Mouse (Mus musculus) forebrain, embryonic 11.5 days (tissue): ENCODE results near the gene Slc17a1. TPM values are rescaled to one million over a fixed set of nuclear protein-coding genes. Genes with fewer than 3 reads are reported as not detected.

Source experiments
- ATAC-seq: fragments of 200-750 bp; cut with Nextera tagmentation; replicated peaks from 2 replicates; pipeline ENCODE4 v1.8.0; 2017; ENCODE audit warnings: moderate TSS enrichment; ENCODE audit not compliant: low FRiP score
- DNase-seq: peaks from one replicate; pipeline ENCODE4 v3.0.0-alpha.2; 2017; ENCODE audit warnings: low spot score
- H3K27ac ChIP-seq: fragments of 300-500 bp; sonication (generic); 2 replicates; pipeline ENCODE4 v1.5.1; 2014; ENCODE audit warnings: low read depth, low read length
- H3K27me3 ChIP-seq: fragments of 300-500 bp; sonication (generic); 2 replicates; pipeline ENCODE4 v1.6.1; 2014; ENCODE audit warnings: mild to moderate bottlenecking, low read length, mixed read lengths; ENCODE audit not compliant: control insufficient read depth, insufficient read depth
- H3K36me3 ChIP-seq: fragments of 300-500 bp; sonication (generic); 2 replicates; pipeline ENCODE4 v1.6.1; 2014; ENCODE audit warnings: mild to moderate bottlenecking, low read length, moderate library complexity, mixed read lengths; ENCODE audit not compliant: control insufficient read depth, insufficient read depth
- H3K4me1 ChIP-seq: fragments of 300-500 bp; sonication (generic); replicated peaks from 2 replicates; pipeline ENCODE4 v1.6.1; 2014; ENCODE audit warnings: low read length, mixed read lengths; ENCODE audit not compliant: control insufficient read depth, insufficient read depth
- H3K4me2 ChIP-seq: fragments of 300-500 bp; sonication (generic); 2 replicates; pipeline ENCODE4 v1.6.1; 2014; ENCODE audit warnings: low read depth, mild to moderate bottlenecking, low read length, moderate library complexity, mixed read lengths; ENCODE audit not compliant: severe bottlenecking
- H3K4me3 ChIP-seq: fragments of 300-500 bp; sonication (generic); 2 replicates; pipeline ENCODE4 v1.5.1; 2014; ENCODE audit warnings: low read depth, low read length
- H3K9ac ChIP-seq: fragments of 300-500 bp; sonication (generic); 2 replicates; pipeline ENCODE4 v1.6.1; 2014; ENCODE audit warnings: low read length
- H3K9me3 ChIP-seq: fragments of 300-500 bp; sonication (generic); 2 replicates; pipeline ENCODE4 v1.6.1; 2016; ENCODE audit warnings: low read length, mixed read lengths; ENCODE audit not compliant: control insufficient read depth
- WGBS: fragments of 180-500 bp; shearing (Covaris S2); extraction: QIAGEN DNeasy Blood & Tissue Kit; methylation state at CpG from one replicate; pipeline ENCODE4 v1.1.7; 2014; 5-methylcytosine and 5-hydroxymethylcytosine counted together
- polyA plus RNA-seq: library from polyadenylated mRNA; unstranded; fragments of >200 nt; fragmentation: Nextera tagmentation; extraction: Ambion mirVana; gene quantifications from 2 replicates; pipeline ENCODE4 v1.2.1, GENCODE M21; 2014

Slc17a1 gene
- polyA plus RNA-seq, 1 experiment from 2014 or later = not detected

- H3K27ac ChIP-seq = no peak overlapping the region
- H3K36me3 ChIP-seq = no peaks in the 10 kb centered on the region
- H3K4me1 ChIP-seq = no peaks in the 10 kb centered on the region
- DNase-seq = no peak
- H3K4me3 ChIP-seq = no peak overlapping the region
- H3K9ac ChIP-seq = no peak overlapping the region
- H3K27me3 ChIP-seq = no peaks in the 10 kb centered on the region
- H3K4me2 ChIP-seq = no peak overlapping the region
- 78% methylated on average over 2 of the region's 2 CpGs for WGBS
- ATAC-seq = no peak
- H3K9me3 ChIP-seq = no peaks in the 10 kb centered on the region
These were observed 18.3 kb upstream of the Slc17a1 start for GRCm38 (mm10) chr13:23849299-23849698.

DNA sequence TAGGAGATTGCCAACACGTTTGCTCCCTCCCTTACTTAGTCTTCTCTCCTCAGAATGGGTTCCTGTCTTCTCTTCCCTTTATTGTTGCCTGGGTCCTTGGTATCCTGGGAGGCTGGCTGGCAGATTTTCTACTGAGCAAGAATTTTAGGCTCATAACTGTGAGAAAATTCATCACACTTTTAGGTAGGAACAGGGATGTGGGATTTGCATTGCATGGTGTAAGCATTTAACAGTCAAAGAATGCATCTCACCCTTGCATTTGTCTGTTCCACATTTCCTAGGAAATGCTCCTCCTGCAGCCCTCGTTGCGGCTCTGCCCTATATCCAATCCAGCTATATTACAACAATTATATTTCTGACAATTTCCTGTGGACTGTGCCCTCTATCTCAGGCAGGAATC, 11.1 kb upstream of the Slc17a1 start:
- WGBS = 78% methylated on average over 3 of the region's 3 CpGs
- Histone ChIP-seq H3K4me2 (no peak overlapping the region), H3K4me1 (no peaks in the 10 kb centered on the region), H3K36me3 (no peaks in the 10 kb centered on the region), H3K9ac (no peak overlapping the region), H3K4me3 (no peak overlapping the region), H3K27ac (no peak overlapping the region), H3K27me3 (no peaks in the 10 kb centered on the region), H3K9me3 (no peaks in the 10 kb centered on the region)
- DNase-seq = no peak
- ATAC-seq = no peak

GRCm38 (mm10) chr13:23861815-23862214, 5.7 kb upstream of the Slc17a1 start:
- H3K9ac ChIP-seq = no peak overlapping the region
- H3K9me3 ChIP-seq = no peaks in the 10 kb centered on the region
- no peak for DNase-seq
- H3K4me2 ChIP-seq = no peak overlapping the region
- ATAC-seq = no peak
- H3K4me3 ChIP-seq = no peak overlapping the region
- no peaks in the 10 kb centered on the region for H3K27me3 ChIP-seq
- no peak overlapping the region for H3K27ac ChIP-seq
- no peaks in the 10 kb centered on the region for H3K4me1 ChIP-seq
- no peaks in the 10 kb centered on the region for H3K36me3 ChIP-seq

GRCm38 (mm10) chr13:23864711-23865110, 2.8 kb upstream of the Slc17a1 start:
- H3K36me3 ChIP-seq = no peaks in the 10 kb centered on the region
- H3K9me3 ChIP-seq = no peaks in the 10 kb centered on the region
- no peak overlapping the region for H3K9ac ChIP-seq
- DNase-seq (no peak), ATAC-seq (no peak)
- 91% methylated on average over 9 of the region's 9 CpGs for WGBS
- no peak overlapping the region for H3K4me3 ChIP-seq
- H3K4me1 ChIP-seq = no peaks in the 10 kb centered on the region
- H3K27ac ChIP-seq = no peak overlapping the region
- no peak overlapping the region for H3K4me2 ChIP-seq
- no peaks in the 10 kb centered on the region for H3K27me3 ChIP-seq

DNA sequence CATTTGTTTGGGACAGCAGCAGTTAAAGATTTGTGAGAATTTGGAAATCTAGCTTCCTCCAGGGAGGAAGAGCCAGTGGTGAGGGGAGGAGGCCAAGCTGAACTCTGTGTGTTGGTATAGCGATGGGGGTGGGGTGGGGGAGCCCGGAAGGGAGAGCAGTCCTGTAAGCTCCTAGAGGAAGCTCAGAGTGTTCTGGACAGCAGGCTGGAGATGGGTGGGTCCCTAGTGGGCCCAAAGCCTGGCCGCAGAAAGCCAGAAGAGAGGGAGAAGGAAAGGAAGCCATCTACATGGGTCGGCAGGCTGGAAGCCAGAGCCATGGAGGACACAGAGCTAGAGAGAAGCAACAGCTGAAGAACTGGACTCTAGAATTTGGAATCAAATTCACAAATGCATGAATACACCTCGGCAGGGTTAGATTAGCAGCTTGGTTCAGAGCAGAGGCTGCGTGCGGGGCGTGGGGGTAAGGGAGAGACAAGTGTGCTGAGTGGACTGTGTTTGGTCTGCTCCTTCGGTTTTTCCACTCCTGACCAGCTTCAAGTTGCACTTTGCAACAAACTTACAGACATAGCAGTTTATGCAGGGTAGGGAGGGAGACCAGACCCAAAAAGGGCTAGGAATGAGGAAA, 1.4 kb upstream of the Slc17a1 start:
- DNase-seq = no peak
- Histone ChIP-seq H3K9me3 (no peaks in the 10 kb centered on the region), H3K36me3 (no peaks in the 10 kb centered on the region), H3K4me1 (no peaks in the 10 kb centered on the region), H3K27ac (no peak overlapping the region), H3K9ac (no peak overlapping the region), H3K27me3 (no peaks in the 10 kb centered on the region), H3K4me3 (no peak overlapping the region), H3K4me2 (no peak overlapping the region)
- no peak for ATAC-seq
- WGBS = 85% methylated on average over 9 of the region's 9 CpGs

- Histone ChIP-seq H3K4me2 (no peak overlapping the region), H3K36me3 (no peaks in the 10 kb centered on the region), H3K27ac (no peak overlapping the region), H3K4me1 (no peaks in the 10 kb centered on the region), H3K9ac (no peak overlapping the region), H3K27me3 (no peaks in the 10 kb centered on the region), H3K9me3 (no peaks in the 10 kb centered on the region), H3K4me3 (no peak overlapping the region)
- DNase-seq (no peak), ATAC-seq (no peak)
- 90% methylated on average over 6 of the region's 6 CpGs for WGBS
These were observed 550 bp upstream of the Slc17a1 start for GRCm38 (mm10) chr13:23867000-23867399.

DNA sequence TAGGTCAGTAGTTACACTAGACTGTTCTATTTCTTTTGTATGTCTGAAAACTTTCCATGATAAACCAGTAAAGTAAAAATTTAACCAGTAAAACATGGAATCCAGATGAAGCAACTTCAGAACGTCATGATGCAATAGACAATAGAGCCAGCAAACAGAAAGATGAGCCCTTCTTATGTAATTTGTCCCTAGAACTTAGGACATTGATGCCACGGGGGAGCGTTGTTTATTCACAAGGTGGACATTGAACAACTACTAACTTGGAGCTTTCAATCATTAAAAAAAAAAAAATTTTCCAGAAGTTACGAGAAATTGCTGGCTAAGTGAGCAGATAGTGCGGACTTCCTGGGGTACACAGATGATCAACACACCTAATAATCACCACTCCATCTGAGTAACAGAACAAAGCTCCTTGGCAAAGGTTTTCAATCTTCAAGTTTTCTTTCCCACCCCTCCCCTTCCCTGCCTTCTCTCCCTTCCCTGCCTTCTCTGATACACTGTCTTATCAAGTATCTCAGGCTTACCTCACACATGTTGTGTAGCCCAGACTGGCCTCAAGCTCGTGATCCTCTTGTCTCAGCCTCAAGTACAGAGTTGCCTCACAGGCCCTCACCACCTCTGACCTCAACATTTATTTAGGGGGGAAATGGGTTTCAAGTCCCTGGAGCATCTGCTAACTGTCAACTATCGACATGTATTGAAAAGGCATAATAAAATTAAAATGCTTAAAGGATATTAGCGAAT, 1.4 kb downstream of the Slc17a1 start:
- ATAC-seq = no peak
- no peaks in the 10 kb centered on the region for H3K4me1 ChIP-seq
- no peaks in the 10 kb centered on the region for H3K36me3 ChIP-seq
- H3K4me3 ChIP-seq = no peak overlapping the region
- no peak for DNase-seq
- H3K27ac ChIP-seq = no peak overlapping the region
- no peaks in the 10 kb centered on the region for H3K27me3 ChIP-seq
- WGBS = 91% methylated on average over 8 of the region's 8 CpGs
- H3K9me3 ChIP-seq = no peaks in the 10 kb centered on the region
- no peak overlapping the region for H3K4me2 ChIP-seq
- no peak overlapping the region for H3K9ac ChIP-seq

DNA sequence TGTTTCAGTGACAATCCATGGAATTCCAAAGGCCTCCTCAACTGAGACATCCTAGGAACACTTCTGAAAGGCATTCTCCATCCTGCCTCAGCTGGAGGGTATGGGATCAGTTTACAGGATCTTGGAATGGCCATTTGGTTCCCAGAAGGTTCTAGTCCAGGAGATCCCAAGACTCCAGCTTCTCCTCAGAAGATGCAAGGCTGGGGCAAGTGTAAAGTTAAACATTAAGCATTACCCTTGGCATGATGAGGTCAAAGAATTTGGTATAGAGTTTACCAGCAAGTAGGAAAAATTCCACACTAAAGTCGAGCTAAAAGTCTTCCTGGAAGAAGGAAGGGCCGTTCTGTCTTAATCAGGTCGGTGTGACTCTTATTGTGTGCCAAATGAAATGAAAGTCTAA, 2.4 kb downstream of the Slc17a1 start:
- Histone ChIP-seq H3K27ac (no peak overlapping the region), H3K27me3 (no peaks in the 10 kb centered on the region), H3K4me3 (no peak overlapping the region), H3K4me2 (no peak overlapping the region), H3K36me3 (no peaks in the 10 kb centered on the region), H3K9ac (no peak overlapping the region), H3K9me3 (no peaks in the 10 kb centered on the region), H3K4me1 (no peaks in the 10 kb centered on the region)
- ATAC-seq (no peak), DNase-seq (no peak)
- 84% methylated on average over 3 of the region's 3 CpGs for WGBS

DNA sequence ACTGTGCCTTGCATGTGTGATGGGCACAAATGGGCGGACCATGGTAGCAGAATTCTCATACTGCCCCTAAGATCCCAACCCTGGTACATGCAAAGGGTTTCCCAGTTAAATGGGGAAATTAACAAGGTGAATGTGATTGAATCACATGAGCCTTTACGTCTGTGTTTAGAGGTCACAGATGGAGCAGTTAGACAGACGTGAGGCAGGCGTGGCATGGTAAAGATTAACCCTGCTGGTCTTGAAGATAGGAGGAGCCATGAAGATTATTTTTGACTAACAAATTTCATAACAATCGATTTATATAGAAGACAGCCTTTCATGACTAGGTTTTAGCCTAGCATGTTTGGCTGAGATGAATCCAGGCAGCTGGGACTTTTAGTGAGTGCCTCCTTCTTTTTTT, 5.6 kb downstream of the Slc17a1 start:
- DNase-seq = no peak
- Histone ChIP-seq H3K36me3 (no peaks in the 10 kb centered on the region), H3K27ac (no peak overlapping the region), H3K4me2 (no peak overlapping the region), H3K4me1 (no peaks in the 10 kb centered on the region), H3K27me3 (no peaks in the 10 kb centered on the region), H3K9me3 (no peaks in the 10 kb centered on the region), H3K9ac (no peak overlapping the region), H3K4me3 (no peak overlapping the region)
- WGBS = 85% methylated on average over 5 of the region's 5 CpGs
- ATAC-seq = no peak
